Mouse (Mus musculus) mouse trophoblast stem cell (cell line): ENCODE results near the gene Btn2a2.

Source experiments
- in situ Hi-C, 2 experiments: fragments of 300-500 bp; cut with MseI, MboI; formaldehyde crosslinking; loops; 2 replicates in 1 of 2; 3 replicates in 1 of 2; pipeline ENCODE4 v1.15.1; 2025

Gene Btn2a2

GRCm38 (mm10) chr13:23501511-23501910 is 12.9 kb upstream of the Btn2a2 start:
- in situ Hi-C loops, result loop anchor here in 1 of 2 experiments (25.0 kb wide), 1 partner anchor 1464 kb away; the partner anchor contains the start of genes Hist1h2ag, Hist1h2ah, Hist1h2bj and Hist1h2bk

GRCm38 (mm10) chr13:23500424-23501200 is 12.0 kb upstream of the Btn2a2 start:
- in situ Hi-C loops, result loop anchor here in 1 of 2 experiments (25.0 kb wide), 1 partner anchor 1463 kb away; the partner anchor contains the start of genes Hist1h2ag, Hist1h2ah, Hist1h2bj and Hist1h2bk

GRCm38 (mm10) chr13:23499943-23500342 is 11.3 kb upstream of the Btn2a2 start:
- in situ Hi-C loops, result loop anchor here in 1 of 2 experiments (25.0 kb wide), 1 partner anchor 1463 kb away; the partner anchor contains the start of genes Hist1h2ag, Hist1h2ah, Hist1h2bj and Hist1h2bk

GRCm38 (mm10) chr13:23498653-23499052 is 10.0 kb upstream of the Btn2a2 start:
- in situ Hi-C loops, result no loop called here

DNA sequence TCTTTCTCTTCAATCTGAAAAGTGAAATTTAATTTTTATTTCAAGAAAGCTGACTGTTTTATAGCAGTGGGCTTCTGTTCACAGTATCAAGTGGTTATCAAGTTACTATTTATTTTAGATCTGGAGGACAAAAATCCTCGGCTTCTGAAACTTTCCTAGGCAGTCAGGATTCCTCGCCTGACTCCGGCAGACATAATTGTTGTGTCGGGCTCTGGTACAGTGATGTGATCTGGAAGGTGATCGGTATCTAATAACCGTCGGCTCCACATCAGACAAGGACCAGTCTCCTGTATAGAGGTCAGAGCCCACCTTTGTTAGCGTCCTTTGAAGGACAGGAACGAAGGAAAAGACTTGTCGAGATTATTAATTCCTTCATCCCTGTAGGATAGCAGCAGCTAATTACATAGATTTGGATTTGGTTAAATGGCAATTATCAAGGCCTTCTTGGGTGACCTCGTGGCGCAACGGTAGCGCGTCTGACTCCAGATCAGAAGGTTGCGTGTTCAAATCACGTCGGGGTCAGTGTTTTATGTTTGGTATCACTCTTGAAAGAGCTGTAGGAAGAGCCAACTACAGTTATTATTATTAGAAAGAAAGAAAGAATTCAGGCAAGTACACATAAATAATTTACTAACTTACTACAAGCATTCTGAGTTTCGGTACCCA is 9.1 kb upstream of the Btn2a2 start:
- in situ Hi-C loops, result no loop called here

DNA sequence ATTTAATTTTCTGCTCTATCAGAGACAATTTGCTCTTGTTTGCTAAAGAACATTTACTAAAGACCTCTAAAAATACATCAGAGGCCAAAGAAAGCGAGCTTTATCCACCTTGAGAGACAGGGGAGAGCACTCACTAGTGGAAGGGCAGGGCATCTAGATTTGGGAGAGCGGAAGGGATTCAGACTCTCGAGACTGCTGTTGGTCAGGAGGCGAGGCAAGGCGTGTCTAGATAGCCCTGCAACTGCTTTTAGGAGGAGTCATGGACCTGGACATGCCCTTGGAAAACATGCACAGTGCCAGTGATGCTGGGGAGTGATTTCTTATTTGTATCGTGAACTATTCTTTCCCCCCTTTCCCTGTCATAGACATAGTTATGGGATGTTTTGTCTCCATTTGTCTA is 6.9 kb upstream of the Btn2a2 start:
- in situ Hi-C loops, result no loop called here

- in situ Hi-C loops, result no loop called here
These were observed 3.3 kb upstream of the Btn2a2 start for GRCm38 (mm10) chr13:23491990-23492389.

GRCm38 (mm10) chr13:23491263-23491662 is 2.6 kb upstream of the Btn2a2 start:
- in situ Hi-C loops, result no loop called here

DNA sequence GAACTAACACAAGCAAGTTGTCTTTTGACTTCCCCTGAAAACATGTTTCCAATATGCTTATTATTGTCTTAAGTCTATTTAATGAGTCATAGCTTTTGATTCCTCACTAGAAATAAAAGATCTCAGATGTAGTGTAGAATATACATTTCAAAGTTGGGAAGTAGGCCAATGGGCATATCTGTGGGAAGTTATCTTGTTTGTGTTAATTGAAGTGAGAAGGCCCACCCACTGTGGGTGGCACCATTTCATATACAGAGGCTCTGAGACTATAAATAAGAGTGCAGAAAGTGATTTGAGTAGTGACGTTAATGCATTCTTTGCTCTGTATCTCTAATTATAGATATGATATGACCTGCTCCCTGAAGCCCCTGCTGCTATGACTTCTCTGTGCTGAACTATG is 2.2 kb upstream of the Btn2a2 start:
- in situ Hi-C loops, result no loop called here

DNA sequence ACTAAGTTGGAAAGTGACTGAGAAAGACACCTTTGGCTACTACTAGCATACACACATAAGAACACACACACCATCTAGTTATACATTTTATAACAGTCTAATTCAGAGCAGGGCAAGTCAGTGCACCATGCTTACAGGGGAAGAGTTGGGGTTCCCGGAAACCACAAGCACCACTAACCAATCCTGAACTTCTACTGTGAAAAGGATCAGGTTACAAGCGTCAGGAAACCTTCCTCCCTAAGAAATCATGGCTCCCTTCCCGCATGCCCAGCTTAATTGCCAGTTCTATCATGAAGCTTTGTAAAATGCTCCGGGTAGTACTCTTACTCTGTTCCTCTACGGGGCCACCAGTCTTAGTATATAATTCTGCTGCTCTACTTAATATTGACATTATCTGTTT is 3.4 kb downstream of the Btn2a2 start:
- in situ Hi-C loops, result no loop called here

DNA sequence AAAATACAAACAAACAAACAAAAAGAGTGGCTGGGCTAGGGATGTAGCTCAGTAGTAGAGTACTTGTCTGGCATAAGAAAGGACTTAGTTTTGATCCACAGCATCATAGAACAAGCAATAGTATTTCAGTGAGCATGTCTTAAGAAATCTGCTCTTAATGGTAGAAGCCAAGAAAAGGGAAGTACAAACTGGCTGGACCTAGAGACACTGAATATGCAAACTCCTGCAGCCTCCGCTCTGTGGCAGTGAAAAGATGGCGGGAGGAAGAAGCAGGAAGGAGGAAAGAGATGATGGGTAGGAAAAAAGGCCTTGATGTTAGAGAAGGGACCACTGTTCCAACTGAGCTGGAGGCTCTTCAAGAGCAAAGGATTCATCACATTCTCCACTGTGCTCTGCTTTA is 5.5 kb downstream of the Btn2a2 start:
- in situ Hi-C loops, result no loop called here

DNA sequence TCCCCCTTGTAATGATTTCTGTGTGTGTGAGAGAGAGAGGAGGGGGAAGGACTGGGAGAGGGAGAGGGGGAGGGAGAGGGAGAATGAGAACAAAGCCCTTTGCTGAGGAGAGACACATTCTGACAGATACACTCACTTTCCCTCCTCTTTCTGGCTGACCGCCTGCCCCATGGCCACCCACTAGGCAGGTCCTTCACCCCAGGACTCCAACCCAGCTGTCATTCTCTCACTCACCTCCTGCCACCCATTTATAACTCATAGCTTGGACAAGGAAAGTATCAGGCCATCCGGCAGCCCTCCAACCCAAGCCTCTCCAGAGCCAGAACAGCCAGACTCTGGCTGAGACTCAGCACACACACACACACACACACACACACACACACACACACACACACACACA is 13.0 kb downstream of the Btn2a2 start:
- in situ Hi-C loops, result no loop called here

GRCm38 (mm10) chr13:23466911-23467310 is 21.7 kb downstream of the Btn2a2 start:
- in situ Hi-C loops, result no loop called here

DNA sequence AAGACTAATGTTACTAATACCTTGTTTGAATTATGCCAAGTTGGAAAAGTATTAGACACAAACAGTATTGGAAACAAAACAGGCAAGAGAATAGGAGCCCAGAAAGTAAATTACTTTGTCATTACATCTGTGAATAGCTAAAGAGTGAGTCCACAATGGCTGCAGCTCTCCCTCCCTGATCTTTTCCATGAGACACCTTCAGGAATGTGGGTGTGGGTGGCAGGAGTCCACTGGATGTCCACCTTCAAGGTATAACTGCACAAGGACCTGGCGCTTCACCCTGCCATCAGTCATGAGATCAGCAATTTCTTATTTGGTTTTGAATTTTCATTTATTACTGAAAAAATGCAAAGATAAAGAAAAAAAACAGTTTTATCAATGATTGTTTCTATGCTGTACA is 22.4 kb downstream of the Btn2a2 start:
- in situ Hi-C loops, result no loop called here

GRCm38 (mm10) chr13:23465600-23466109 is 23.0 kb downstream of the Btn2a2 start, which contains the start of gene Btn1a1:
Gene Btn1a1, minus strand, starts transcription at chr13:23465901.
- in situ Hi-C loops, result no loop called here

- in situ Hi-C loops, result no loop called here
These were observed 23.8 kb downstream of the Btn2a2 start for GRCm38 (mm10) chr13:23464841-23465366.

DNA sequence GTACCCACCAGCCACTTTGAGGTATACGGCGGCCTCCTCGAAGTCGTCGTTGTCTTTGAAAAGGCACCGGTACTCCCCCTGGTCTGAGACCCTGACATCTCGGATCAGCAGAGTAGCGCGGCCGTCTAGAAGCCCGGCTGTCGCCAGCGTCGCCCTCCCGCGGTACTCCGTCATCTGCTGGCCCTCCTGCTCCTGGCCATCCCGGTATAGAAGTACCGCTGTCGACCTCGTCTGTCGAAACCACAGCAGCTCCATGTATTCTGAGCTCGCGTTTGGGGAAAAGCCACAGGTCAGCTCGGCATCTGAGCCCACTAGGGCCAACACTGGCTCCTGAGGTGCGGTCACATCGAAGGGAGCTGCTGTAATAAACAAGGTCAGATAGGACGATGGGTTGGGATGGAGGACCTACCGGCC is 24.4 kb downstream of the Btn2a2 start:
- in situ Hi-C loops, result no loop called here

DNA sequence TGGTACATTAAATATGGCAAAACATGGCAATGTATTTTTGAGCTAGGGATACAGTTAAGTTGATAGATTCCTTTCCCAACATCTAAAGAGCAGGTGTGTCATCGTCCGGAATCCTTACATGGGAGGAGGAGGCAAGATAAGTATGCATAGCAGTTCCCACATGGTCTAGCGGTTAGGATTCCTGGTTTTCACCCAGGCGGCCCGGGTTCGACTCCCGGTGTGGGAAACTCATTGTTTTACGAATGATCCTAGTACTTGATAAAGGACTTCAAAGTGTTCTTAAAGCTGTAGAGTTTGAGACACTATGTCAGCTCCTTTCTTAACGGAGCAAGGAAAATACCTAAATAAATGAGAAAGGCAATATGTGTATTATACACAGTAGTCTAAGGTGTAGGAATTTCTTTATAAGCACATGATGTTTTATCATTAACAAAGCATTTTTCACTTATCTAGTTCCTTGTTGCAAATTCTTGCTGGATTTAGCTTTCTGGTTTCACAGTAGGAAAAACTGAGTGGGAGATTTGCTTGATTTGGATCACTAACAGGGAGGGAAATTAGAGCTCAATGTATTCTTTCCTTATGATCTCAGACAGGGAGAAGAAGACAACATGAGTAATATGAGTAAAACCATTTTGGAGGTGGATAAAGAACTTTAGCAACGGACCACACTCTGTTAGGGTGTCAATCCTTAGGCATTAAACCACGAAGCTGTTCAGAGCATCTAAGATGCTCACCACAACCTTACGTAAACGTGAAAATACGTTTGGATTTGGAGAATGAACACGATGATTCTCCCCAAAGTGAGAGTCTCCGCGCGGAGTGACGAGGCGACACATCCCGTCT is 25.1 kb downstream of the Btn2a2 start:
- in situ Hi-C loops, result no loop called here

DNA sequence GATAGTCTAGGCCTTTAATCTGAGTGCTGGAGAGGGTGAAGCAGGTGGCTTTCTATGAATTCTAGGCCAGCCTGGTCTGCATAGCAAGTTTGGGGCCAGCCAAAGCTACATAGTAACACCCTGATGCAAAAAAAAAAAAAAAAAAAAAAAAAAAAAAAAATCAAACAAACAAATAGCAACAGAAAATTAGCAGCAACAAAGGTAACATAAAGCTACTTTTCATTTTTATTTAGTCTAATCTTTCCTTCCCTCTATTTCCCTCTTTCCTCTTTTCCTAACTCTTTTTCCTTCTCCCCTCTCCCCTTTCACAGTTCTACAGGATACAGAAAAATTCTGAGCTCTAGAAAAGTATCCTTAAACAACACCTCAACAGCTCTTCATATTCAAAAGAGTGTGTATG is 26.0 kb downstream of the Btn2a2 start:
- in situ Hi-C loops, result no loop called here

DNA sequence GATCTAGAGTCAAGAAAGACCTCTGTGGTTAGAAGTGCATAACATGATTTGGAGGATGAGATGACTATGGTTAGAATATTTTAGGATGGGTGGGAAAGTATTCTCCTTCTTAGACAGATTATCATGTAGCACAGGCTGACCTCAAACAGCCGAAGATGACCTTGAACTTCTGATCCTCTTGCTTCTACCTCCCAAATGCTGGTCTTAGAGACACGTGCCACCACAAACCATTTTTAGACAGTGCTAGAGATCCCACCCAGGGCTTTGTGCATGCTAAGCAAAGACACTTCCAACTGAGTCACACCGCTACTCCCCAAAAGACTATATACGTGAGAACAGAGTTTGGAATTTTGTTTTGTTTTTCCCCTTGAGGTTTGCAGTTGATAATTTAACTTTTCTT is 26.6 kb downstream of the Btn2a2 start:
- in situ Hi-C loops, result no loop called here

DNA sequence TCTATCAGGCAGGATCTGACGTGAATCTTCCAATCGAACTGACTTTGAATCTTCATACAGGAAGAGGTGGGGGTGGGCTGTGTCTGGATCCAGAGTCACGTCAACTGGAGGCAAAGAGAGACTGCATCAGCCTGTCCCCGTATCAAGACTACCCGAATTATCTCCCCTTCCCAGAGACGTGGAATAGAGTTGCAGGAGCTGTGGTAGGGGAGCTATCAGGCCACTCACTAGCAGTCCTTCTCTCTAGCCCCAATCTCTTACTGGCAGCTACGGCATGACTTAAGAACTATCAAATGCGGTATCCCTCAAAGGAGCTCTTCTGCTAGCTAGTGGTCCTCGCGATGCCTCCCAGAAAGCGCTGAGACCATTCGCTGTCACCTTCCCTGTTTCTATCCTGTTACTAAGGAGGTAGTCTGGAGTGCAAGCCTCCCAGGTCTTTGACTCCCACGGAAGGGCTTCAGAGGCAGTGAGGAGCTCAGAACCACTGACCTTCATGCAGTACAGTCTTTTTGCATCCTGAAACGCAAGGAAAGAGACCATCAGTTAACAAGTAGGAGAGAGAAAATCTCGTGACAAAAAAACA is 29.3 kb downstream of the Btn2a2 start:
- in situ Hi-C loops, result no loop called here
